10 mouse cellular contexts compared by ENCODE assay signal in the genomic region with DNA sequence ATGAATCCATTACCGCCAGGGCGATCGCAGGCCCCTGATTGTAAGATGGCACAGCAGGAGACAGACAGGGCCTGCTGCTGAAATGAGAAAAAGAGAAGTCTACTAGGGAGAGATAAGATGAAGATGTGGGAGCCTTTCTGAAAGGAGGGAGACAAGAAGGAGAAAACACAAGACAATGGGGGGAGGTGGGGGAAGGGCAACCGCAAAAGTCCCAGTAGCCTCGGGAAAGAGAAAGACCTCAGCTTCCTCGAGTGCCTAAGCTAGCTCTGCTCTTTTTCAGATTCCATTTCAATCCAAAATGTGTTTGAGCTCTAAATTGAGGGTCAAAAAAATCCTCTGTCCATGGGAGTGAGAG. TPM values are rescaled to one million over a fixed set of nuclear protein-coding genes. Genes with fewer than 3 reads are reported as not detected.
DNase-seq lines count a peak whose midpoint lies in the region; ATAC-seq and TF ChIP-seq lines count a peak whose summit lies in the region.
"Had no signal": no experiment of that assay in that cellular context is flagged by ENCODE, and none has a peak within 500 bp of the region (broad histone marks: within the 10 kb centered on the region; RNA-seq: fewer than 3 reads in every experiment).

No protein-coding gene starts in this region.

- no peak overlapping the region for H3K4me3 ChIP-seq in forebrain, embryonic 12.5 days (replicated peaks)
- H3K4me3 ChIP-seq in forebrain, embryonic 15.5 days: no peak overlapping the region
- H3K4me3 ChIP-seq in lung, adult 2 months (replicated peaks; ENCODE audit: extremely low read depth, low read depth, low read length): peak overlapping the region; percentile 10
- peak overlapping the region; percentile 19; the same call in 1 of the 2 replicates for H3K4me3 ChIP-seq in liver, embryonic 11.5 days (ENCODE audit: low read depth, low read length)

- H3K4me2 ChIP-seq in forebrain, embryonic 12.5 days: 0 out of 2 replicates have a peak overlapping the region, but pooled peaks have one; percentile 3
- no peak overlapping the region for H3K4me2 ChIP-seq in forebrain, embryonic 15.5 days (replicated peaks)
- peak overlapping the region; percentile 55 for H3K4me2 ChIP-seq in liver, embryonic 11.5 days

- H3K9ac ChIP-seq in forebrain, embryonic 12.5 days: no peak overlapping the region
- no peak overlapping the region for H3K9ac ChIP-seq in forebrain, embryonic 15.5 days (replicated peaks)
- peak overlapping the region; percentile 50 for H3K9ac ChIP-seq in liver, embryonic 11.5 days (ENCODE audit: low read depth, low read length)

- H3K9me3 ChIP-seq in forebrain, embryonic 12.5 days: no peaks in the 10 kb centered on the region
- H3K9me3 ChIP-seq in forebrain, embryonic 15.5 days: no peaks in the 10 kb centered on the region
- no peaks in the 10 kb centered on the region for H3K9me3 ChIP-seq in liver, embryonic 11.5 days (ENCODE audit: control insufficient read depth, low read length)

- H3K36me3 ChIP-seq in forebrain, embryonic 12.5 days (replicated peaks): no peaks in the 10 kb centered on the region
- no peaks in the 10 kb centered on the region for H3K36me3 ChIP-seq in forebrain, embryonic 15.5 days
- no peaks in the 10 kb centered on the region for H3K36me3 ChIP-seq in liver, embryonic 11.5 days (ENCODE audit: control insufficient read depth, insufficient read depth, low read length)

- DNase-seq in lung, adult 2 months: no peak
- DNase-seq in lung, adult 18-20 months: no peak
- peak; percentile 17 for DNase-seq in ES-CJ7 (ENCODE audit: low read depth, low spot score)
- DNase-seq in liver, embryonic 11.5 days (ENCODE audit: low spot score): peak; percentile 38
- DNase-seq in layer of hippocampus, postnatal 10 days (ENCODE audit: low spot score in 2 of 2): no peak
- DNase-seq in right cerebral cortex, adult 2 months (ENCODE audit: low spot score in 2 of 2): no peak
- DNase-seq: layer of hippocampus, postnatal 36 days; lung, postnatal 14 days had no signal

- TF ChIP-seq CTCF in lung, adult 2 months (IDR thresholded peaks at IDR 0.05; ENCODE audit: insufficient read depth, low read length): no peak

- peaks cover 12% of the 10 kb centered on the region for H3K4me1 ChIP-seq in forebrain, embryonic 12.5 days
- H3K4me1 ChIP-seq in forebrain, embryonic 15.5 days: no peaks in the 10 kb centered on the region
- no peaks in the 10 kb centered on the region; the same call in 1 of the 2 replicates for H3K4me1 ChIP-seq in lung, adult 2 months (ENCODE audit: control insufficient read depth, insufficient read depth, low read length)
- peaks cover 34% of the 10 kb centered on the region for H3K4me1 ChIP-seq in liver, embryonic 11.5 days (replicated peaks; ENCODE audit: control insufficient read depth, insufficient read depth, low read length)

- WGBS in forebrain, embryonic 12.5 days: 17% methylated on average over 6 of the region's 6 CpGs
- 30% methylated on average over 6 of the region's 6 CpGs for WGBS in forebrain, embryonic 15.5 days
- WGBS in lung, adult 2 months: 38% methylated on average over 6 of the region's 6 CpGs
- 15% methylated on average over 6 of the region's 6 CpGs for WGBS in liver, embryonic 11.5 days

- H3K27ac ChIP-seq in forebrain, embryonic 12.5 days: no peak overlapping the region
- H3K27ac ChIP-seq in forebrain, embryonic 15.5 days (replicated peaks): no peak overlapping the region
- peak overlapping the region; percentile 38 for H3K27ac ChIP-seq in liver, embryonic 11.5 days (ENCODE audit: low read depth, low read length)

- ATAC-seq in forebrain, embryonic 12.5 days (ENCODE audit: low FRiP score): no peak
- ATAC-seq in forebrain, embryonic 15.5 days (replicated peaks): no peak
- no peak; the same call in 1 of the 2 replicates for ATAC-seq in liver, embryonic 11.5 days (replicated peaks; ENCODE audit: low FRiP score)

- TF ChIP-seq POLR2A in lung, adult 2 months (IDR thresholded peaks at IDR 0.05; ENCODE audit: borderline replicate concordance, extremely low read depth, low read depth, low read length): no peak

- no peaks in the 10 kb centered on the region for H3K27me3 ChIP-seq in forebrain, embryonic 12.5 days
- no peaks in the 10 kb centered on the region for H3K27me3 ChIP-seq in forebrain, embryonic 15.5 days
- no peaks in the 10 kb centered on the region for H3K27me3 ChIP-seq in liver, embryonic 11.5 days (replicated peaks; ENCODE audit: control insufficient read depth, insufficient read depth, low read length)

RNA-seq across cellular contexts. Expression of gene Plet1, which starts 1.8 kb away (rescaled TPM):
- polyA plus RNA-seq in forebrain, embryonic 12.5 days (2016; fragmentation: Nextera tagmentation; extraction: Ambion mirVana): 0.36 TPM in 1 of 2 replicates, not detected in the other
- polyA plus RNA-seq in forebrain, embryonic 15.5 days (2015; fragmentation: Nextera tagmentation; extraction: Ambion mirVana): 0.23 TPM in 1 of 2 replicates, not detected in the other
- 53.4 and 55.7 TPM in 2 replicates for polyA plus RNA-seq in lung, adult 2 months (2012; rRNA removed)
- polyA plus RNA-seq in liver, embryonic 11.5 days (2014; fragmentation: Nextera tagmentation; extraction: Ambion mirVana): 0.53 and 0.55 TPM in 2 replicates
- under 1 TPM in 1 of 2 experiments, not detected in 1; 0.27 TPM for total RNA-seq in layer of hippocampus, postnatal 10 days (2021)
- total RNA-seq: layer of hippocampus, postnatal 36 days had no signal

RNA-seq across cellular contexts. Expression of gene Pts, which starts 32.4 kb away (rescaled TPM):
- polyA plus RNA-seq in forebrain, embryonic 12.5 days (2016; fragmentation: Nextera tagmentation; extraction: Ambion mirVana): 95.4 and 96.2 TPM in 2 replicates
- 89.4 and 93.4 TPM in 2 replicates for polyA plus RNA-seq in forebrain, embryonic 15.5 days (2015; fragmentation: Nextera tagmentation; extraction: Ambion mirVana)
- 30.6 and 33.1 TPM in 2 replicates for polyA plus RNA-seq in lung, adult 2 months (2012; rRNA removed)
- polyA plus RNA-seq in liver, embryonic 11.5 days (2014; fragmentation: Nextera tagmentation; extraction: Ambion mirVana): 69.4 and 70.1 TPM in 2 replicates
- total RNA-seq in layer of hippocampus, postnatal 10 days (2021): 10 to 100 TPM; 38.2 to 42.9 TPM

RNA-seq across cellular contexts. Expression of gene Il18, which starts 58.5 kb away (rescaled TPM):
- polyA plus RNA-seq in forebrain, embryonic 12.5 days (2016; fragmentation: Nextera tagmentation; extraction: Ambion mirVana): 12.3 and 16.1 TPM in 2 replicates
- polyA plus RNA-seq in forebrain, embryonic 15.5 days (2015; fragmentation: Nextera tagmentation; extraction: Ambion mirVana): 12.6 and 16.5 TPM in 2 replicates
- polyA plus RNA-seq in lung, adult 2 months (2012; rRNA removed): 10.1 and 17.4 TPM in 2 replicates
- 3.0 and 3.4 TPM in 2 replicates for polyA plus RNA-seq in liver, embryonic 11.5 days (2014; fragmentation: Nextera tagmentation; extraction: Ambion mirVana)
- 10 to 100 TPM; 23.8 to 27.2 TPM for total RNA-seq in layer of hippocampus, postnatal 10 days (2021)

RNA-seq across cellular contexts. Expression of gene Bco2, which starts 58.9 kb away (rescaled TPM):
- polyA plus RNA-seq in forebrain, embryonic 12.5 days (2016; fragmentation: Nextera tagmentation; extraction: Ambion mirVana): 0.46 and 0.56 TPM in 2 replicates
- 0.36 and 0.43 TPM in 2 replicates for polyA plus RNA-seq in forebrain, embryonic 15.5 days (2015; fragmentation: Nextera tagmentation; extraction: Ambion mirVana)
- 0.53 and 0.70 TPM in 2 replicates for polyA plus RNA-seq in lung, adult 2 months (2012; rRNA removed)
- 0.22 and 0.27 TPM in 2 replicates for polyA plus RNA-seq in liver, embryonic 11.5 days (2014; fragmentation: Nextera tagmentation; extraction: Ambion mirVana)
- 1 to 10 TPM; 1.9 to 2.0 TPM for total RNA-seq in layer of hippocampus, postnatal 10 days (2021)

Comparison
In these comparisons a context has a peak if more than half of its experiments do, and no peak if none do; other contexts are left out.
1. H3K4me3 ChIP-seq: peak in lung, adult 2 months (single experiment) and liver, embryonic 11.5 days (single experiment); none in forebrain, embryonic 12.5 days (single experiment) and forebrain, embryonic 15.5 days (single experiment).
2. DNase-seq: peak in ES-CJ7 (single experiment) and liver, embryonic 11.5 days (single experiment); none in lung, adult 2 months (single experiment), lung, adult 18-20 months (0 of 2), layer of hippocampus, postnatal 10 days (0 of 2) and right cerebral cortex, adult 2 months (0 of 2).
3. RNA of gene Plet1, which starts 1.8 kb away (polyA plus RNA-seq): 53.4 to 55.7 TPM in lung, adult 2 months; 0.53 to 0.55 TPM in liver, embryonic 11.5 days, 0.36 TPM in forebrain, embryonic 12.5 days and 0.23 TPM in forebrain, embryonic 15.5 days; every median in the first group is over 10 times any median in the second.